Mouse (Mus musculus): ENCODE results near the gene Socs1. TPM values are rescaled to one million over a fixed set of nuclear protein-coding genes. Genes with fewer than 3 reads are reported as not detected.

Socs1 gene
- polyA plus RNA-seq, 1 experiment: 10.7 TPM

Other genes starting within 250 kb of the Socs1 start
- gene Dexi, start 242.5 kb downstream of the Socs1 start, polyA plus RNA-seq (2012; rRNA removed): 24.8 and 28.4 TPM in 2 replicates
- 10.8 and 15.1 TPM in 2 replicates for gene Clec16a, start 240.2 kb downstream of the Socs1 start, polyA plus RNA-seq (2012; rRNA removed)
- 0.37 TPM in 1 of 2 replicates, not detected in the other for gene Tnp2, start 3.1 kb upstream of the Socs1 start, polyA plus RNA-seq (2012; rRNA removed)
- gene Prm3, start 5.4 kb upstream of the Socs1 start, polyA plus RNA-seq (2012; rRNA removed): not detected in 2 replicates
- gene Prm2, start 10.6 kb upstream of the Socs1 start, polyA plus RNA-seq (2012; rRNA removed): 0.26 TPM in 1 of 2 replicates, not detected in the other
- 0.50 TPM in 1 of 2 replicates, not detected in the other for gene Prm1, start 20.3 kb upstream of the Socs1 start, polyA plus RNA-seq (2012; rRNA removed)
- gene Gm11172, start 27.4 kb upstream of the Socs1 start, polyA plus RNA-seq (2012; rRNA removed): not detected in 2 replicates
- 2.2 and 2.6 TPM in 2 replicates for gene Rmi2, start 49.5 kb upstream of the Socs1 start, polyA plus RNA-seq (2012; rRNA removed)

All from large intestine, adult 2 months (tissue).